Mouse (Mus musculus) right cerebral cortex, postnatal 36 days (tissue): Measurements from ENCODE around the gene B3gat2.

Experiments used
- DNase-seq, 2 experiments: peaks; one replicate each; pipeline ENCODE4 v3.0.0; 2022; ENCODE audit warnings: low spot score in 2 of 2, mixed read lengths in 1 of 2

B3gat2 gene

GRCm38 (mm10) chr1:23761502-23762135, at the start of gene B3gat2:
Gene B3gat2 (plus strand): TSS chr1:23761753.
- peak; percentile 14 to 21 for DNase-seq

- no peak for DNase-seq
Measured at GRCm38 (mm10) chr1:23720326-23720725, 41.2 kb upstream of the B3gat2 start.

- DNase-seq: no peak
Measured at GRCm38 (mm10) chr1:23721036-23721435, 40.5 kb upstream of the B3gat2 start.

- DNase-seq: no peak
Measured at GRCm38 (mm10) chr1:23722469-23723372, 38.8 kb upstream of the B3gat2 start.

GRCm38 (mm10) chr1:23731324-23731723, 30.2 kb upstream of the B3gat2 start:
- no peak for DNase-seq

- DNase-seq: no peak
Measured at GRCm38 (mm10) chr1:23750864-23751532, 10.6 kb upstream of the B3gat2 start.

GRCm38 (mm10) chr1:23753091-23753490, 8.5 kb upstream of the B3gat2 start:
- DNase-seq: no peak

GRCm38 (mm10) chr1:23753591-23753990, 8.0 kb upstream of the B3gat2 start:
- no peak for DNase-seq

- no peak for DNase-seq
Measured at GRCm38 (mm10) chr1:23754340-23754739, 7.2 kb upstream of the B3gat2 start.

- no peak for DNase-seq
Measured at GRCm38 (mm10) chr1:23754967-23755366, 6.6 kb upstream of the B3gat2 start.

- peak; percentile 9 to 16 for DNase-seq
Measured at GRCm38 (mm10) chr1:23762136-23762687, 659 bp downstream of the B3gat2 start.

GRCm38 (mm10) chr1:23762782-23763630, 1.5 kb downstream of the B3gat2 start:
- peak; percentile 89 to 92 for DNase-seq

- no peak for DNase-seq
Measured at GRCm38 (mm10) chr1:23763726-23764125, 2.2 kb downstream of the B3gat2 start.

GRCm38 (mm10) chr1:23764710-23765109, 3.2 kb downstream of the B3gat2 start:
- DNase-seq: no peak

- DNase-seq: no peak
Measured at GRCm38 (mm10) chr1:23773039-23773438, 11.5 kb downstream of the B3gat2 start.

- DNase-seq: peak; percentile 11
Measured at GRCm38 (mm10) chr1:23792737-23793533, 31.4 kb downstream of the B3gat2 start.

- DNase-seq: no peak
Measured at GRCm38 (mm10) chr1:23798306-23798705, 36.8 kb downstream of the B3gat2 start.

- DNase-seq: no peak
Measured at GRCm38 (mm10) chr1:23821615-23822014, 60.1 kb downstream of the B3gat2 start.

- no peak for DNase-seq
Measured at GRCm38 (mm10) chr1:23826887-23827758, 65.6 kb downstream of the B3gat2 start.
